Mouse (Mus musculus) T-helper 17 cell (primary cell): ENCODE data around the gene Gm11172.

Source experiments
- in situ Hi-C, 2 experiments: fragments of 300-600 bp; cut with MboI, MseI; formaldehyde crosslinking; loops; 1 replicate in 1 of 2; 2 replicates in 1 of 2; pipeline ENCODE4 v1.15.1; 2025; ENCODE audit warnings: high pct_unique_total_duplicates in 2 of 2

Gm11172 gene

DNA sequence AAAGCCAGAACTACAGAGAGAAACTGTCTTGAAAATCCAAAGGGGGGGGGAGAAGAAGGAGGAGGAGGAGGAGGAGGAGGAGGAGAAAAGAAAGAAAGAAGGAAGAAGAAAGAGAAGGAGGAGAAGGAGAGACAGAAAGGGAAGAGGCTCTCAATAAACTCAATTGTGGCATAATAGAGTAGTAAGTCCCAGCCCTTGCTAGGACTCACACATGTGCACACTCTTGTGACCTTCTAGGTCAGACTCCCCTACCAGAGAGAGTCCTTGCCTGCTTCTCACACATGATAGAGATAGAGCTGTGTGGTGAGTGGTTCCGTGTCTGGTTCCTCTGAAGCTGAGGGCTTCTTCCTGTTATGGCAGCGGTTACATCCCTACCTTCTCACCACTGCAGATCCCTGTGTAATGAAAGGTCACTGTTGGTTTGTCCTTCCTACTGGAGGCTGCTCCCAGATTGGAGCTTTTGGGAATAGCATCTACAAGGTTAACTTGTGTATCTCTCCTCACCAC, at the start of gene Gm11172:
Gene Gm11172, plus strand, starts transcription at position 51 of the 507 bp plus-strand sequence.
- in situ Hi-C loops, result loop anchor here in 1 of 2 experiments (25.0 kb wide), 1 partner anchor 526 kb away; no protein-coding TSS in a partner anchor

DNA sequence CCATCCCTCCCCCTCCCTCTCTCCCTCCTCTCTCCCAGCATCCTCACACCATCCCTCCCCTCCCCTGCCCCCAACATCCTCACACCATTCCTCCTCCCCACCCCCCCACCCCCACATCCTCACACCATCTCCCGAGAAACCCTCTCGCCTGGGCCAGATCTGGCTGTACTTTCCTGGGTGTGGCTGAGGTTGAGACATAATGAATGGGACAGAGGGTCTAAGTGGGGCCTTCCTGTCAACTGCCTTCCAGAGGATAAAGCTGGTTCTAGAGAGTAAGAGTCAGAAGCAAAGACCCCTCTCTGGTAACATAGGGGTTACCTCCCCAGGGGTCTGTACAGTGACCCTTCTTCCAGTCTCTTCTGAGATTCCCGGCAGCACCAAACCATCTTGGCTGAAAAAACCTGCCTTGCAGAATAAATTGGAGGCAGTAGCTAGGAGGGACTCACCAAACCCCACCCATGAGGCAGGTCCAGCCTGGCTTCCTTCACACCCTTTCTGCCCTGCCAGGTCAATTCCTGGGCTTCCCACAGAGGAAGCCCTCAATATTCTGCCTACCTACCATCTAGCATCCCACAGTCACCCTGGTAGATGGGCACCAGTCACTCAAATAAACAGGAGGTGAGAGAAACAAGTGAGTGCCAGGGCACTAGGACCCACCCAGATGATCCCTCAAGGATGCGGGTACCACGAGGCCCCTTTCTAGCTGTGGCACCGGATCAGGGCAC, 49.0 kb upstream of the Gm11172 start:
- in situ Hi-C loops, result no loop called here

DNA sequence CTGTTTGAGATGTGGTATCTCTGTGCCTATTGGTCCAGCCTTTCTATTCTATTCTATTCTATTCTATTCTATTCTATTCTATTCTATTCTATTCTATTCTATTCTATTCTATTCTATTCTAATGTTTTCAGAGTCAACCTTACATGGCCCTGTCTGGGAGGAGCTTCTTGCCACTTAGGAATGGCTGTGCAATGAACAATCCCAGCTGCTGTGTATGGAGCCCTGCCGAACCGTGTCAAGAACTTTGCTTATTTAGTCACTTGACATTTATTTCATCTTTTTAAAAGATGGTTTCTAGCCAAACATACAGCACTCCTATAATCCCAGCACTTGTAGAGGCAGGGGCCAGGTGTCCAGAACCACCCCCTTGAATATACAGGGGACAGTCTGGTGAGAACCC, 48.4 kb upstream of the Gm11172 start:
- in situ Hi-C loops, result no loop called here

DNA sequence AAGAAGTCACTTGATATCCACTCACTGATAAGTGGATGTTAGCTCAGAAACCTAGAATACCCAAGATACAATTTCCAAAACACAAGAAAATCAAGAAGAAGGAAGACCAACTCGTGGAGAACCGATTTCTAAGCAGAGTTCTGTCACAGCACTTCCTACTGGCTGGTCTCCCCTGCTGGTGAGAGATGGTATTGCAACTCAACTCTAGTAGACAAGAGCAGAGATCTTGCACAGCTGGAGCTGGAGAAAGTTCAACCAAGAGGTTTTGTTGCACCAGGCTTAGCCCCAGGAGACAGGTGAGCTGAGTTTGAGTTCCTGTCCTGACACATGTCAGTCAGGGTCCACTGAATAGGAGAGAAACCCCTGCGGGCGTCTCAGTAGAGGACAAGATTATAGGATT, 45.6 kb upstream of the Gm11172 start:
- in situ Hi-C loops, result no loop called here

DNA sequence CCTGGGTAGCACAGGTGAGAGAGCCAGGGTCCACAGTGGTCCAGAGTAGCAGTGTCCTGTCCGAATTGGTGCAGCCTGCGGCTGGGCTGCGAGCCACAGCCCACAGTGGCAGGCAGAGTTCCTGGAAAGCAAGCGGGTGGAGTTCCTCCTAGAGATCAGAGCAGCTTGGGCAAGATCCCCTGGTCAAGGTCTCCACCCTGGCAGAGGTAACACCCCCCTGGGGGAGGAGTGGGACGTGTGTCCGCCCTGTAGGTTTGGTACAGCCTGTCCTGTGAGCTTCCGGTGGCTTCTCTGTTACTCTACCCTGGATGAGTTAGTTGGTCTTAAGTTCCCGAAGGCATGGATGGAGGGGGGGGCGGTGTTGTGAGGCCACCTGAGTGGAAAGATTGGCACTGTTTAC, 43.9 kb upstream of the Gm11172 start:
- in situ Hi-C loops, result no loop called here

DNA sequence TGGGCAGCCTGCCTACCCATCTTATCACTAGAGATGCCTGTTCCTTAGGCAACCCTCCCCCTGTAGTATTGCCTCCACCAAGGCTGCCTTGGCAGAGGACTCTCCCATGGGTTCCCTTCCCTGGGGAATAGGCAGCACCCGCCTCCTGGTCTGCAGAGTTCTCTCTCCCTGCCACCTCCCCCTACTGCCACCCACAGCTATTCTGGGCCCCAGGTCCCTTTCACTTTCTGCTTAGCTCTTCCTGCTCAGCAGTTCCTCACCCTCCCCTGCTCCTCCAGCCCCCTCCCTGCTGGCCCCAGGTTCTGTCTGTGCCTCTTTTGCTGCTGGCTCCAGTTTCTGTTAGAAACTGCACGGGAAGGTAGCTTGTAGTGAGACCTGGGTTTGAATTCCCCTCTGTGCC, 43.1 kb upstream of the Gm11172 start:
- in situ Hi-C loops, result loop anchor here in 1 of 2 experiments (5.0 kb wide), 1 partner anchor 107 kb away; no protein-coding TSS in a partner anchor

DNA sequence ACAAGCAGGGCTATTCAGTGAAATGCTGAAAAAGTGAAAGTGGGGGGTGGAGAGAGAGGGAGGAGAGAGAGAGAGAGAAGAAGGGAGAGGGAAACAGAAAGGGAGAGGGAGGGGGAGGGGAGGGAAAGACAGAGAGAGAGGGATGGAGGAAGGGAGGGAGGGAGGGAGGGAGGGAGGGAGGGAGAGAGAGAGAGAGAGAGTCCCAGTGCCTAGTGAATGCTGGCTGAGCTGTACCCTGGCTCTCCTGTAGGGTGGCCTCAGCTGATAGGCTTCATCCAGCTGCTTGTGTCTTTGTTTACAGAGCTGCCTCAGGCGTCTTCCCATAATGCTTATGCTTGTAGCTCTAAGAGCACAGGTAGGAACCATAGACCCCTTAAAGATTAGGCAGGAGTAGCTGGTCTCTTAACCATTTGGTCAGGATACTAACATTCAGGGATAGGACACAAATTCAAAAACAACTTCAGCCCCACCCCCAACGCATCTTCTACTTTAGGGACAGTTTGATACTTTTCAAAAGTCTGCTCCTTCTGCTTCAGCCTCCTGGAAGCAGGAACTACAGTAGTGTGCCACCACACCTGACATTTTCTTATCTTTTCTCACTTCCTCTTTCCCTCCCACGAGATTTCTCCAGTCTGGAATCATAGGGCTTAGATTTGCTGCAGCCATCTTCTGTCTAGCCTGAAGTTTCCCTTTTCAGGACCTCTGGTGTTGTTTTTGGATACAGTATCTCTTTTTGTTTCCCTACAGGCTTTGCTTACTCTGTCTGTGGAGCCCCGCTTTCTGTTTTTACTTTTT, 42.0 kb upstream of the Gm11172 start:
- in situ Hi-C loops, result loop anchor here in 1 of 2 experiments (5.0 kb wide), 1 partner anchor 108 kb away; no protein-coding TSS in a partner anchor

DNA sequence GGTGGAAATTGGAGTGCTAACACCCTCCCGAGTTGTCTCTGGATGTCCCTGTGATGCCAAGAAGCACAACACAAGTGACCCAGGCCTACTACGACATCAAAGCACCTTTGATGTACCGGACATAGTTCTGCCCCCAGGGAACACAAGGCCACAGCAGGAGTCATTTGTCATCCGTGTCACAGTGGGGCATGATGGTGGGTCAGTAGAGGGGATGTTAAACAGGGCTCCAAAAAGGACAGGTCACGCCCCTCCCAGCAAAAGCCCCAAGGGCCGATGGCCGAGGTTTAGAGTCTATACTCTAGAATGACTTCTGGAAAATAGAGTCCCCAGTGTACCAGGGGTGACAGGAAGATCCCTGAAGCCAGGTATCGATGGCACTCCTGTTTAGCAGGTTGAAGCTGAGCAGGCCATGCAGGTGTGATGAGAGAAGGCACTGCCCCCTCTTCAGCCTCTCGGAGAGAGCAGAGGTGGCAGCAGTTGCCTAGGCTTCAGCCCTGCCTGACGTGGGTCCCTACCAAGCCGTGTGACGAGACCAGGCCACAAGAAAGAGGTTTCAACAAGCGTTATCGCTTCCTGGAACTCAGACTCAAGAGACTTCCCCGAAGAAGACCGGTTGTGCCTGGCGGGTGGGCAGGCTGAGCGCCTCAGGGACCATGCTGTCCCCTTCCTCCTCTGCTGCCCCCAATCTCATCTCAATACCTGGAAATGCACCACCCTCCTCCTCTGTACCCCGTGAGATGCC, 40.8 kb upstream of the Gm11172 start:
- in situ Hi-C loops, result loop anchor here in 1 of 2 experiments (5.0 kb wide), 1 partner anchor 110 kb away; no protein-coding TSS in a partner anchor

DNA sequence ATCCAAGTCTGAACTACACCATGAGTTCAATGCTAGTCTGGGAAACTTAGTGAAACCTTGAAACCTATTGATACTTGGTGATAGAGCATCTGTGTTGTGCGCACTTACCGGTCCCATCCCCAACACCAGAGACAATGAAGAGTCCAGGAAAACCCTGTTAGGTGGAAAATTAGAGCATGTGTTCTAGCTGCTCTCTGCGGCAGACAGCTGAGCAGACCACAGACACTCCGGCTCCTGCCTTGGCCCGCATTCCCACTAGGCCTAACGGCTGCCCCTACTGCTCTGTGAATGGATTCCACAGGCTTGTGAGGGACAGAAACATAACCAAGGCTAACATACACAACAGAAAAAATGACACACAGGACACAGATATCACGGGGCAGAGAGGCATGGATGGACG, 39.2 kb upstream of the Gm11172 start:
- in situ Hi-C loops, result loop anchor here in 1 of 2 experiments (5.0 kb wide), 1 partner anchor 111 kb away; no protein-coding TSS in a partner anchor

DNA sequence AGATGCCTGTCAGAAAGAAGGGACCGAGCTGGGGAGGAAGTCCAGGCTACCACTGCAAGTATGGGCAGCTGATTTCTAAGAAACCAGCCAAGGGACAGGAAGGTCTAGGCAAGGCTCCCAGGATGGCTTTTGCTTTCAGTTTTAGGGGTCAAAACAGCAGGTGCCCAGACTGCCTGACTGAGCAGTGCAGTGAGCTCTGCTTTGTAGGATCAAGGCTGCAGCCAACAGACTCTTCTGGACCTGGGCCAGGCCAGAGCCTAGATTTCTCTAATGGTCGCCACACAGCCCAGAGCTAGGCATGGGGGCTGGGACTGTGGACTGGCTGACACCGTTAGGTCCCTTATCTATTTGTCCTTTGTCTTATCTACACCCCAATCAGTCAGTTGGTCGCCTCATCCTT, 38.0 kb upstream of the Gm11172 start:
- in situ Hi-C loops, result loop anchor here in 1 of 2 experiments (5.0 kb wide), 1 partner anchor 112 kb away; no protein-coding TSS in a partner anchor

DNA sequence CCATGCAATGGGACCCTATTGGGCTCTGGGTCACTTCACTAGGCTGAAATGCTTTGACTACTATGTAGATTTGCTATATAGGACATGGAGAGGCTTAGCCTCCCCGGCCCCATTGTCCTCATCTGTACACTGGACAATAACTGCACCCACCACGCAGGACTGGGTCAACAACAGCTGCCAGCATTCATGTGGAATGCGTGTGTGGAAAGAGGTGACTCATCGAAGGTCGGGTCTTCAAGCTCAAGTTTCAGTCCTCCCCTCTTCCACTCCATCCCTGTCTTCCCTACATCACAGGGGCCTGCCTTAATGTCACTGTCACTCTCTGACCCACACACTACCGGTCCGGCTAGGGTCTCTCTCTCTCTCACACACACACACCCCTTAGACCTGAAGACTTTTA, 36.4 kb upstream of the Gm11172 start:
- in situ Hi-C loops, result no loop called here

DNA sequence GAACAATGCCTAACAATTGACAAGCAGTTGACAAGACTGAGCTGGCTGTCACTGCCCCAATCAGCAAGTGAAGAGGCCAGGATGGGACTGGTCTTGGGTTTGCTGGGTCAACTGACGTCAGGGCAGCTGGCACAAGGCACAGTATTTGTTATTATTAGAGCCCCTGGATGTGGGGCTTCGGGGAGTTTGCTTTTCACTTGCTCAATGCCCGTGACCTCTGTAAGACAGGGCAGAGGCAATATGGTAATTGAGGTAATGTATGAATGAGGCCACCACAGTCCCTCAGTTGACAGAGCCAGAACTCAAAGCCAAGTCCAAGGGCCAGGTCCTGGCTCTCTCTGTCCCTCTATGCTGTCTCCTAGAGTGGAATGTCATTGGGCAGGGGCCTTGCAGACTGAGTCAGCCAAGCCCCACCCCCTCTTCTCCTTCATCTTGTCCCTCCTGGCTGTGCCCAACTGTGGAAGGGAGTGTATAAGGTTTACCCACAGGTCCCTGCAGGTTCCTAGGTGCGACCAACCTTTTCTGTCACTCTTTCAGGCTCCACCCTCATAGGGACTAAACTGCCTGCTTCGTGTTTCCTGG, 35.0 kb upstream of the Gm11172 start:
- in situ Hi-C loops, result no loop called here

DNA sequence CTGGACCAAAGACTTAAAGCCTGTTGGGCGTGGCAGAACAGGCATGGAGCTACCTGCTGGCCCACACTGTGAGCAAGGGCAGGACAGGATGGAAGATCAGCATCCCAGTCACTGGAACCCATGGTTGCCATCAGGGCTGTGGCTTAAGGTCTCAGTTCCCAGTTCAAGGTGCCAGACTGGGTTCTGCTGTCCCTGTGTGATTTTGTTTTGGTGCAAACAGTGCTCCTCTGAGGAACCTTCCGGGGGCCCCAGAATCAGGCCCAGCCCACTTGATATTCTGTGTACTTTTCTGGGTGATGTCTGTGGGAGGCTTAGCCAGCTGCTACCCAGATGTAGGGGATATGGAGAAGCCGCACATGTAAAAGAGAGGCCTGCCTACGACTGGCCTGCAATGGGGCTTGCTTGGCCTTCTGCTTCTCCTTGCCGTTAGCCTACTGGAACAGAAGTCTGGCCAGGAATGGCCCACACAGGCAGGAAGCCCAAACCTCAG, 32.0 kb upstream of the Gm11172 start:
- in situ Hi-C loops, result loop anchor here in 1 of 2 experiments (5.0 kb wide), 2 partner anchors 33 to 113 kb away; no protein-coding TSS in a partner anchor

DNA sequence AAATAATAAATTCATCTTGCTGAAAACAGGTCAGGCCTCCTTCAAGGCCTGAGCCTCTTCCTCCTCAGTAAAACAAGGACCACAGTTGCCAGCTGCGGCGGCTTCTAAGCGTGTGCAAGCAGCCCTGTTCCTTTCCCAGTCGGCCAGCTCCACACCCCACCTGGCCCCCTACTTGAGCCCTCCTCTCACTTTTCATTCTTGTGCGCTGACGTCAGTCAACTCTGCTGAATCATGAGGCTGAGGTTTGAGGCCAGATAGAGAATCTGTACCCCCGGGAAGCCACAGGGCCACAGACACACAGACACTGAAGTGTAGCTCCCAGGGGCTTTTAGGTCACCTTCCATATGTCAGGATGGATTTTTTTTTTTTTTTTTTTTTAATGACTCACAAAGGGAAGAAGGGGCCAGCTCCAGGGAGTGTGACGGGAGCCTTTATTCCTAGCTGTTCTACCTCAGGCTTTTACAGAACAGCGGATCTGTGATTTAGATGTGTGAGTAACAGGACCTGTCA, 30.8 kb upstream of the Gm11172 start:
- in situ Hi-C loops, result loop anchor here in 1 of 2 experiments (5.0 kb wide), 2 partner anchors 35 to 115 kb away; no protein-coding TSS in a partner anchor

DNA sequence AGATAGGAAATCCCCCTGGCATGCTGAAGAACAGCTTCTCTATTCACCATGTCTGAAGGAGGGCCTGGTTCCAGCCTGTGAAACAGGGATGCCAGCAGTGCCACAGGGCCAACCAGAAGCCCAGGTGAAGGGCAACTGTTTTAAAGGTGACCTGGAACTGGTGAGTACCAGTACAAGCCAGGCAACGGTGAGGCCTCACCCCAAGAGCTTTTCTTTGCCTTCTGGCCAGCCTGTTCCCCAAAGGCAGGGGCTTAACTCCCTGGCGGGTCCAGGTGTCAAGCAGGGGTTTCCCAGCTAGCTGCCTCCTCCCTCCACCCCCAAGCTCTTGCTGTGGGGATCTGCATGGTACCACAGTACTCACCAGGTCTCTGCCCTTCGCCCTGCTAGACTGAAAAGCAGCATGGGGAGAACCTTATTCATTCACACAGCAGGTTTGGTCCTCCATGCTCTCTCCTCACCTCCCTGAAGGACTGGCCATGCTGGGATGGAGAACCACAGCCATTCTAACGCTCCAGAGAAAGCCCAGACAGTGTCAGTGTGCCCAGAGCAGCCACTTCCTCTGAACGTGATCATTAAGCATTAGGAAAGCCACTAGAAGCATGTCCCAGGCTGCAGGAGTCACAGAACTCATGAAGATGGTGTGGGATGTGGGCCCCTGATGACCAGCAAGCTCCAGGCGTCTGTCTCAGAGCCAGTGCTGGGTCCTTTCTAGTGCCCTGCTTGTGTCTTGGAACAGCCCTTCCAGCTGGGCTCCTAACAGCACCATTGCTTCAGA, 30.2 kb upstream of the Gm11172 start:
- in situ Hi-C loops, result loop anchor here in 1 of 2 experiments (5.0 kb wide), 2 partner anchors 35 to 115 kb away; no protein-coding TSS in a partner anchor

DNA sequence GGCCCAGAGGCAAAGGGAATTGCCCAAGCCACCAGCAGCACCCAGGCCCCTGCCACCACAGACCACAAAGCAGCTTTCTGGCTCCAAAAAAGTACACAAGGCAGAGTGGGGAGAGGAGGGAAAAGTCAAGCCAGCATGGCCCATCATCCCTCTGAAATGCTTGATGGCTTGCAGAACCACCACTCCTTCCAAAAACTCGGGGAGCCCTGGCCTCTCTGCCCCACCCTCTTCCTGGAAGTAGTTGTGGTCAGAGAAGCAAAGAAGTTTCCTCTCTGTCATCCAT, 29.6 kb upstream of the Gm11172 start:
- in situ Hi-C loops, result loop anchor here in 1 of 2 experiments (5.0 kb wide), 2 partner anchors 36 to 116 kb away; no protein-coding TSS in a partner anchor

DNA sequence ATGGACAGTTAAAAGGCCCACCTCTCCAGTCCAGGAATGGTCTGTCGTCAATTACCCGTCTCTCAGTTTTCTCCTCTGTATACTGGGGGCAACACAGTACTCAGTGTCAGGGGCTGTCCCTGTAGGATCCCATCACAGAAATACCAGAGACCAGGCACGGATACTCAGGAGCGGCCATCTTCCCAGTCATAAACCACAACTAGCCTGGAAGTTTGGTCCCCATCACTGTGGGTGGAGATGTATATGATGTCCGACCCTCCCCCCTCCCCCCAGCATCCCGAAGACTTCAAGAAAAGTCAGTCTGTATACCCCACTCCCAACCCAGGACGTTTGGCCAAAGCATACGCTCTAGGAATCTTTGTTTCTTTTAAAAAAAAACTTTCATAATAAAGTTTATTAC, 29.3 kb upstream of the Gm11172 start:
- in situ Hi-C loops, result loop anchor here in 1 of 2 experiments (5.0 kb wide), 2 partner anchors 36 to 116 kb away; no protein-coding TSS in a partner anchor

DNA sequence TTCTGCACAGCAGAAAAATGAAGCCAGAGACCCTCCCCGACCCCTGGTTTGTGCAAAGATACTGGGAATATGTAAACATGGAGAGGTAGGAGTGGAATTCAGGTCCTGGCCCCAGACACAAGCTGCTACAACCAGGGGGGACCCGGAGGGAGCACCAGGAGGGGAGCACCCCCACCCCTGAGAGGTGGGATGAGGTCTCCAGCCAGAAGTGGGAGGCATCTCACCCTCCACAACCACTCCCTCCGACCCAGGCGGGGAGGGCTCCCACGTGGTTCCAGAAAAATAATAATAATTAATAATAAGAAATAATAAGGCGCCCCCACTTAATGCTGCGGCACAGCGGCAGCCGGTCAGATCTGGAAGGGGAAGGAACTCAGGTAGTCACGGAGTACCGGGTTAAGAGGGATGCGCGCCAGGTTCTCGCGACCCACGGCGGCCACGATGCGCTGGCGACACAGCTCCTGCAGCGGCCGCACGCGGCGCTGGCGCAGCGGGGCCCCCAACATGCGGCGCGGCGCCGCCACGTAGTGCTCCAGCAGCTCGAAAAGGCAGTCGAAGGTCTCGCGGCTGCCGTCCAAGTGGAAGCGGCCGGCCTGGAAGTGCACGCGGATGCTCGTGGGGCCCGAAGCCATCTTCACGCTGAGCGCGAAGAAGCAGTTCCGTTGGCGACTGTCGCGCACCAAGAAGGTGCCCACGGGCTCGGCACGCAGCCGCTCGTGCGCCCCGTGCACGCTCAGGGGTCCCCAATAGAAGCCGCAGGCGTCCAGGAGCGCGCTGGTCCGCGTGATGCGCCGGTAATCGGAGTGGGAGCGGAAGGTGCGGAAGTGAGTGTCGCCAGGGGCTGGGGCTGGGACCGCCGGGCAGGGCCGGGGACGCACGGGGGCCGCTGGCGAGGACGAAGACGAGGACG, 28.6 kb upstream of the Gm11172 start:
- in situ Hi-C loops, result loop anchor here in 1 of 2 experiments (5.0 kb wide), 2 partner anchors 37 to 117 kb away; no protein-coding TSS in a partner anchor
